Mouse (Mus musculus): Measurements from ENCODE around the gene Nupr1l.
A peak's percentile ranks its signal among the peaks of the same experiment; 100 is the strongest.

Gene Nupr1l

DNA sequence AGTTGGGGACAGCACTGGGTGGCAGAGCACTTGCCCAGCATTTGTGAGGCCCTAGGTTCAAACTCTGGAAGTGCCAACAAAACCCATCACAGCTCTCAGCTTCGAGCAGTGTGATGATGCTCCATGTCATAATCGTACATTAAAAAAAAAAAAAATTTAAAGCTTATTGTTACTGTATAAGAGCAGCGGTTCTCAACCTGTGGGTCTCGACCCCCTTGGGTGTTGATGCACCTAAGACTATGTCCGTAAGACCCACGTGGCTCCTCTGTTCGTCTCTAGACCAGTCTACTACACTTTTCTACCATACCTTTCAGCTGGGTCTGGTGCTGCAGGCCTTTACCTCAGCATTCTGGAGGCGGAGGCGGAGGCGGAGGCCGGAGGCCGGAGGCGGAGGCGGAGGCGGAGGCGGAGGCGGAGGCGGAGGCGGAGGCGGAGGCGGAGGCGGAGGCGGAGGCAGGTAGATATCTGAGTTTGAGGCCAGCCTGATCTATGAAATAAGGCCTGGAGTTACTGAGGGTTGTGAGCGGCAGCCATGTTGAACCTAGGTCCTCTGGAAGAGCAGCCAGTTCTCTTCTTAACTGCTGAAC is 9.8 kb downstream of the Nupr1l start:
- peak; percentile 37 for DNase-seq

DNA sequence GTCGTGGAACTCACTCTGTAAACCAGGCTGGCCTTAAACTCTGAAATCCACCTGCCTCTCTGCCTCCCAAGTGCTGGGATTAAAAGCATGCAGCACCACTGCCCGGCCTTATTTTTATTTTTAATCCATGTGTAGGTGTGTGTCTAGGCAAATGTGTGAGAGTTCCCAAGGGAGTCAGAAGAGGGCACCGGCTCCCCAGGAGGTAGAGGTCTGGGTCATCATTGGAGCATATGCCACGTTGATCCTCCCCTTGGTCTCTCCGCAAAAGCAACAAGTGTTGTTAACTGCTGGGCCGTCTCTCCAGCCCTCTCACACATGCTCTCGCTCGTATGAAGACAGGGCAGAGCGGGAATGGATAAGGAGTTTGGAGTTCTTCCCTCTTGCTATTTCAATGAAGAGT is 10.4 kb downstream of the Nupr1l start:
- DNase-seq: no peak

DNA sequence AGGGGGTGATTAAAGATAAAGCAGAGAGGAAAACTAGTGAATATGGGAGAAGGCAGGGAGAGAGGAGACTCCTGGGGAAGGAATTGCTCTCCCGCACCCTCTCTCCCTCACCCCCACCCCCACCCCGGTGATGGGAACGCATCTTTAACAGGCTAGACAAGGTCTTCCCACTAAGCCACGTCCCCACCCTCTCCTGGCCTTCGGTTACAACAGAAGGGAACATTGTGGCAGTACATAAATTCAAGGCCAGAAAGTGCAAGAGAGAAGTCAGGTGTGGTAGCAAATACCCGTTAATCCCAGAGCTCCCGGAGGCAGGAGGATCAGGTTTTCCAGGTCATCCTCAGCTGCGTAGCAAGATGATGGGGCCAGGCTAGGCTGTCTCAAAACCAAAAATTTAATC is 11.0 kb downstream of the Nupr1l start:
- no peak for DNase-seq

DNA sequence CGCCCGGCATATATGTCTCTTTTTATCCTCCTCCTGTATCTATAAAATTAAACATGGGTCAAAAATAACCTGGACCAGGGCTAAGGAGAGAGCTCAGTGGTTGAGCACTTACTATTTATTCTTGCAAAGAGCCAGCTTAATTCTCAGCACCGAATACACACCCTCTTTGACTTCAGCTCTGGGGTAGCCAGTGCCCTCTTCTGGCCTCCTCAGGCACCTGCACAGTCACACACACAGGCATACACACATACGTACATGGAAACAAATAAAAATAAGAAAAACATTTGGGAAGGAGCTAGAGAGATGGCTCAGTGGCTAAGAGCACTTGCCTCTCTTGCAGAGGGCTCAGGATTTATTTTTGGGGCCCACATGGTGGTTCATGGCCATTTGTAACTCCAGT is 13.6 kb downstream of the Nupr1l start:
- no peak for DNase-seq

DNA sequence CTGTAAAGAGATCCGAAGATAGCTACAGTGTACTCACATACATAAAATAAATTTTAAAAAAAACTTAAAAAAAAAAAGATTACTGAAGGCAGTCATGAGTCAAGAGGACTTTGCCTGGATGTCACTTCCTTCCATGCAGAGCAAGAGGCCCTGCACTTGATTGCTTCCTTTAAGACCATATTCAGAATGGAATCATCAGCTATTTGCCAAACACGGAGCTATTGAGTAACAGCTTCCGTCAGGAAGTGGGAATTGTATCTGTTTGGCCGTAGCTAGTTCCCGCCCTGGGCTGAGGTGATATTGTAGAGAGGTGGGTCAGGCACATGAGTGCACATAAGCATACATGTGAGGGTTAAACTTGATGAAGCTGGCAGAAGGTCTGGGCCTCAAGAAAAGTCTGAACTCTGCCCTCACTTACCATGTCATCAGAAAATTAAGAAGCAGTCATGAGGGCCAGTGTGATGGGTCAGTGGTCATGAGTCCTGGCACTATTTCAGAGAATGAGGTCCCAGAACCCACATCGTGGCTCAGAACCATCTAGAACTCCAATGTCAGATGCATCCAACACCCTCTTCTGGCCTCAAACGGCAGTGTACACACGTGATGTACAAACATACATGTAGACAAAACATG is 16.6 kb downstream of the Nupr1l start:
- DNase-seq: no peak

DNA sequence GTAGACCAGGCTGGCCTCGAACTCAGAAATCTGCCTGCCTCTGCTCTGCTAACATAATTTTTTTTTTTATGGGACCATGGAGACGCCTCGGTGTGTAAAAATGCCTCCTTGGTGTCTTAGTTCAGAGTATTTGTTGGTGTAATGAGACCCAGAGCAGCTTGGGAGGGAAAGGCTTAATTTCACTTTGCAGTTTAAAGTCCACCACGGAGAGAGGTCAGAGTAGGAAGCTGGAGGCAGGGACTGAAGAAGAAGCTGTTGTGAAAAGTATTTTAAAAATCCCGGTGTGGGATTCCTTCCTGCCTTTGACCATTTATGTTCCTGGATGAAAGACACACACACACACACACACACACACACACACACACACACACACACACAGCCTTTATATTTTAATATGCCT is 17.6 kb downstream of the Nupr1l start:
- DNase-seq: no peak

DNA sequence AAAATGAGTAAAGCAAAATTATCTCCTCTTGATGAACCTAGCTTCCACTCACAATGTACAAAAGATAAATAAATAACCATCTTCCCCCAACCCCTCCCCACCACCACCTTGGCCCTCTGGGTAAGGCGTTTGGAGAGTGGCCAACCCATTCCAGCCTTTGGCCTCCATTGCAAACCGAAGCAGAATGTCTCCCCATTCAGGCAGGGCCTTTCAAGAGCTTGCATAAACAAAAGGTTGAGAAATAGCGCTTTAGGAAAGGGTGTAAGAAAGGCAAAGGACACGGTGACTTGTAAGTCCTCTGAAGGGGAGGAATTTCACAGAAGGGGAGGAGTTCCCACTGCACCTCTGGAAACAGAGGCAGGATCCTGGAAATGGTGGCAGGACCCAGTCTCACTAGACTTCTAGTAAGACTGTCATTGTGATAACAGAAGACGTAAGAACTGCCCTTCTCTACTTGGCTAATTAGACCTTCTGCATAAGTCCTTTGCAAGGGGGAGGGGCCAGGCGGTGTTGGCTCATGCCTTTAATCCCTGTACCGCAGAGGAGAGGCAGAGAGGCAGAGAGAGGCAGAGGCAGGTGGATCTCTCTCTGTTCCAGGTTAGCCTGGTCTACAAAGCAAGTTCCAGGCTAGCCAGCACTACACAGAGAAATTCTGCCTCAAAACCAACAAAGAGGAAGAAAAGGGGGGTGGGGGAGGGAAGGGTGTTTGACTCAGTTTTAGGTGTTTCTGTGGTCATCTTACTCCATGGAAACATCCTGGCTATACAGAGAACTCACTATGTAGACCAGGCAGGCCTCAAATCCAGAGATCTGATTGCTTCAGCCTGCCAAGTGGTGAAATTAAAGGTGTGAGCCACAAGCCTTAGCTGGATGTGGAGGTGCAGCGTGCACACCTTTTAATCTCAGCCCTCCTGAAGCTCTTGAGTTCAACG is 21.9 kb downstream of the Nupr1l start:
- no peak for DNase-seq

DNA sequence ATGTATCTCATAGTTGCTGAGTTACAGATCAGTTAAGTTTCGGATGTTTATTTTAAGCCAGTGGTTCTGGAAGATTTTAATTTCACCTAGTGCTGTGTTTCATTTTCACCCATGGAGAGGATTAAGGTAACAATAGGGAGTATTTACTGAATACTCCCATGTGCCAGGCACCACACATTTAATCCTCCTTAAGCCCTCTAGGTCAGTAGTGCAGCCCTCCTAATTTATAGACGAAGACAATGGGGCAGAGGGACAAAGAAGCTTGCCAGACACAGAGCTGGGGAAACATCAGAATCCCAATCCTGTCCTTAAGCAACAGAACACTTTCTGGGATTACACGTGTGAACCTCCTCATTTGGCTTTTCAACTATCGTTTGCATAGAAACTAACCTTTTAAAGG is 28.6 kb downstream of the Nupr1l start:
- DNase-seq: no peak

DNA sequence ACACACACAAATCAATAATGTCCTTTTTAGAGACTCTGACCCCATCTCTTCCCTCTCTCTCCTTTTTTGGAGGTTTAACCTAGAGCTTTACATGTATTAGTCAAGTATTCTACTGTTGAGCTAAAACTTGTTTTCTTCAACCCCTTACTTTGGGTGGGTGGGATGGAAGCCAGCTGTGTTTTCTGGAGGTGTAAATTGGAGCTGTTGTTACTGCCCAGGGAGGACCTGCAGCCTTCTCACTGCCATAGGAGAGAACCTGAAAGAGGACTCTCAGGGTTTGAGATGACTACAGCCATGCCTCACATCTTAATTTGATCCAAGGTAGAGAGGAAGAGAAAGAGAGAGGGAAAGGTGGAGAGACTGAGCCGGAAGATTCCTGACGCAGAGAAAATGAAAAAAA is 31.9 kb downstream of the Nupr1l start:
- no peak for DNase-seq

DNA sequence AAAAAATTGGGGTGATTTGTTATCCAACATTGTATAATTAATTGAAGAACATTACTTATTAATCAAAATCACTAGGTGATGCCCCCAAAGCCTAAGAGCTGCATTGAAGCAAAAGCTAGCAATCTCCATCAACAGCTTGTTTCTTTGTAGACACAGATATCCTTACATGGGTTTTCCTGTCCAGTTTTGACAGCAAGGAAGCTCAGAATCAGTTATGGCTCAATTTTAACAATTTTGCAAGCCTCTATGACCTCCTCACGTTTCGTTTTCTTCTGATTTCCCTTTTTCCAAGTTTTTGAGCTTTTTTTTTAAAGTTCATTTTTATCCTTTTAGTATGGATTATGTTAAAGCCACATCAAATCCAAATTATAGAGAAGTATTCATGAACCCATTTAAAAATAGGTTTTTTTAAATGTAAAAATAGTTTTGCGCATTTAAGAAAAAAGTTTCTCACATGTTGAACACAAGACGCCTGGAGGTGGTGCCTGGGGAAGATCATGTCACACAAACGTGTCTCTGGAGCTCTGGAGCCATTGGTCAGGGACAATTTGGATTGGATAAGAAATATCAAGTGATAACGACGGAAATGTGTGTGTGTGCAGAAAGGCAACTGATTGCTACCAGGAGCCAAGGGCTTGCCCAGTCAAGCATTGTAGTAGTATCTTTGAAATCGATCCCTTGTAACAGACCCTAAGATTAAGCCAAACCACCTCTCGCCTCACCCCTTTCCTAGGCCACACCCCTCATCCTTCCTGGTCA is 32.6 kb downstream of the Nupr1l start:
- DNase-seq: no peak

DNA sequence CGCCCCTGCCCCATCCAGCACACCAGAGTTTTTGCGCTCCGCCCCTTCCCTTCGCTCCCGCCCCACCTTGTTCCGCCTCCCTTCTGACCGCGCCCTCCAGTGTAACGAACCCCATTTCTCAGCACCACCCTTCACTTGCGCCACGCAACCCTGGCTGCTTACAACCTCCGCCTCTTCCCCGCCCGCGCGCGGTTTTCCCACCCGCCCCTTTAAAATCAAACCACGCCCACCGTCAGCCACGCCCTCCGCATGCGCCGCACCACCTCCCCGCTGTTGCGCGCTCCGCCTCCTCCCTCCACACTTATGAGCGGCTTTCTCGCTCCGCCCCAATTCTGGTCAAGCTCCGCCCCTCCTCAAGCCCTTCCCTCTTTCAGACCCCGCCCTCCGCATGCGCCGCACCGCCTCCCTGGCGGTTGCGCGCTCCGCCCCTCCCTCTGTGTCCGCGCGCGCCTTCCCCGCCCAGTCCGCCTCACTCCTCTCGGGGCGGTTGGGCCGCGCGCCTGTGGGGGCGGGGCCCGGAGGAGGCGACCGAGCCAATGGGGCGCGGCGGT is 33.2 kb downstream of the Nupr1l start, which contains the start of gene Vkorc1l1:
Gene Vkorc1l1 (plus strand): TSS at position 476 of the 551 bp plus-strand sequence.
- peak; percentile 99 for DNase-seq

DNA sequence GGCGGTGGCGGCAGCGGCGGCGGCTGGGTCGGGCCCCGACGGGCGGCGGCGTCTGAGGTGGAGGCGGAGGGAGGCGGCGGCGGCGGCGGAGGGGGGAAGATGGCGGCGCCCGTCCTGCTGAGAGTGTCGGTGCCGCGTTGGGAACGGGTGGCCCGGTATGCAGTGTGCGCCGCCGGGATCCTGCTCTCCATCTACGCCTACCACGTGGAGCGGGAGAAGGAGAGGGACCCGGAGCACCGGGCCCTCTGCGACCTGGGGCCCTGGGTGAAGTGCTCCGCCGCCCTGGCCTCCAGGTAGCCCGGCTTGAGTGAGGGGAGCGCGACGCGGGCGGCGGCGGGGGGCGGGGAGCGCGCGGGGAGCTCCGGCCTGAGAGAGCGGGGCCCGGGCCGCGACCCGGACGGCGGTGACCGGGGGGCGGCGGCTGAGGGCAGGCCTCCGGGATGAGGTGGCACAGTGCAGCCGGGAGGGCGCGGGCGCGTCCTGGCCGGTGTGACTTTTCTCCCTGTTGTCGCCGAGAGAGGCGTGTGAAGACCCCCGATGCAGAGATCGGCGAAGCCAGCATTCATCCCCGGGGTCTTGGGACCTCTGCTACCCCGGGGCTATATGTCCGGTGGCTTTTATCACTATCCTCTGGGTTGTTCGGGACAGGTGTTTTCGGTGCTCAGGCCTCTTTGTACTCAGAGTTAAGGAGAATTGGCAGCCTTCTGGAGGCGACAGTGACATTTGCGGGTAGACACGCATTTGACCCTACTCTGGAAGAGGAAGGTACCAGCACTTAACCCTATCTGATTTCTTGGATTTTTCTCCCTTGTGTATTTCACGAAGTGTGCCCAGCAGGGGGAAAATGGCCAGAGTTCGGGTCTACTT is 34.0 kb downstream of the Nupr1l start:
- peak; percentile 68 for DNase-seq

DNA sequence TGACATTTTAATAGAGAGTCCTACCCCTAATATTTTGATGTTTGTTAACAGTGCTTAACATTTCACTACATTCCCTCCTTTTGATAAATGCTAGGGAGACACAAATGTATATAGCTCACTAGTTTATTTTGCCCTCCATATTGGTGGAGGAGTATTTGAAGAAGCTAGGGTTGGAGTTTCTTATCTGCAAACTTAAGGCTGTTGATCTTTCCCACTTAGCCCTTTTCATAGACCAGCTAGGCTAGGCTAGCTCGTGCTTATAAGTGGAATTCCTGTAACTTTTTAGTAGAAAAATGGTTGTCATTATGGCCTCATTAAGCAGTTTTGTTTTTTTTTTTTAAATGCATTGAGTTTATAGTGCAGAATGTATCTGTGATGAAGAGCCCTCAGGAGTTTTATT is 35.1 kb downstream of the Nupr1l start:
- DNase-seq: no peak

DNA sequence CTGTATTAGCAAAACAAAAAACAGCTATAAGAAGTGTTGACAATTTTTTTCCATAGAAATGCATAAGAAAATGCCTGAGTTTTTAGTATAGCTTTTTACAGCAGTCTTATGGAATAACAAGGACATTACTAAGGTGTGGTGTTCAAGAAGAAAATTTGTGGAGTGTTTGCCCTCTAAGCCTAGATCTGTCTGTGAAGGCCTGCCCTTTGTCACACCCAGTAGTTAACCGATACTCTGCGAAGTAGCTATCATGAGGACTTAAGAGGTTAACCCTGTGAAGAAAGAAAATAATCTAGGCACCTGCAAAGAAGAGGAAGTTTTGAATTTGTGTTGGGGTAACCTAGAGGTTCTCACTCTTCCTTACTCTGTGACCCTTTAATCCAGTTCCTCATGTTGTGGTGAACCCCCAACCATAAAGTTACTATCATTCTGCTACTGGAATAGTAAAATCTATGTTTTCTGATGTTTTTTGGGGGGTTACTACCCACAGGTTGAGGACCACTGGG is 39.2 kb downstream of the Nupr1l start:
- no peak for DNase-seq

DNA sequence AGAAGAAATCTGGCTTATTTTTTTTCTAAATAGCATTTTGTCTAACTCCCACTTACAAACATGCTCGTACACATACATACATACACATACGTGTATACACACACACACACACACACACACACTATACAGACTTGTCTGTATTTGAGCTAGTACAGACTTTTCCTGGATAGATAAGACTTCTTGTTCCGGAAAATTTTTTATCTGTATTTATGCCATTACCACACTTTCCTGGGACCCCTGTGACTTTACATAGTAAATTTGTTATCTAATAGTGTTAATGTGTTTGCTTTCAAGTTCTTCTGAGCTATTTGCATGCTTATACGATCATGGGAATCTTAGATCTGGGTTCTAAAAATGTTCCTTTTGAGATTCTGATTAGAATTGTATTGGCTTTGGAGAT is 43.8 kb downstream of the Nupr1l start:
- no peak for DNase-seq

DNA sequence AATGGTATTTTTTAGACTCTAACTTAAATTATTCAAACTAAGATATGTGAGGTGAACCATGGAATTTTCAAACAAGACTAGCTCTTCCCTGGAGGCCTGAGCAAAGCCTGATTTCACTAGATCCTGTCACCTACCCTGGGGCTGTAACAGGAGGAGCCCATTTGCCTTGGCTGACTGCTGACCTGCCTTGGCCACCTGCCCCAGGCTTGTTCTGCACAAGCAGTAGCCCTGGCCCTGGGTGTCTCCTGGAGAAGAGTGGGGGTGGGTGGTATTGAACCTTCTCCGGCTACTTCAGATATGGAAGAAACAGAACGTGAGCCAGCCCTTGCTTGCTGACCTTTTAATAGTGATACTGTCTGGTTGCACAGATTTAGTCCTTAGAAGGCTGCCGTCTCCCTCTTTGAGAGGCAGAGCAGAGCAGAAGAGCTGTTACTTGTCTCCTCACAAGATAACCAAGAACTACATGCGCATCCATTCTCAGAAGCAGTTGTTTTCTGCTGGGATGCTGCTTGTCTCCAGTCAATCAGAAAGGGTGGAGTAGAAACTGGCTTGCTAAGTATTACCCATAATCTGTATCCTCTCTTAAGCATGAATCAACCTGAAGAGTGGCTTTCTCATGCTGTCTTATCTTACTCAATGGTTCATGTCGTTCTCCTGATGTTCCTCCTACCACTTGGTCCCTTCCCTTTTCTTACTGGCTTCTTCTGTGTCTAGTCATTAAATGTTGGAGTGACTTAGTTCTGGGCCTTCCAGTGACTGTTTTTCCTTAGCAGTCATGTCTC is 46.3 kb downstream of the Nupr1l start:
- peak; percentile 16 for DNase-seq

DNA sequence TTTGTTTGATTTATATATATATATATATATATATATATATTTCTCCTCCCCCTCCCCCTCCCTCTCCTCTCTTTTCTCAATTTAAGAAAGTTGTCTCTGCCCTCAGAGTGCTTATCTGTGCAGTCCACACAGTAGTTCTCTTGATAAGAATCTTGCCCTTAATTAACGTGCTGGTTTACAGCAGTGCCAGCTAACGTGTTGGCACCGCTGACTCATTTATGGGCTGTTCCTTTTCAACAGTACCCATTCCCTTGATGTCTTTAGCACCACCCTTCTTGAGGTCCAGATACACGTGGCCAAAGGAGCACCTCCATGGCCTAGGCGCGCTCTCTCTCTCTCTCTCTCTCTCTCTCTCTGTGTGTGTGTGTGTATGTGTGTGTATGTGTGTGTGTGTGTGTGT is 47.5 kb downstream of the Nupr1l start:
- peak; percentile 64 for DNase-seq

DNA sequence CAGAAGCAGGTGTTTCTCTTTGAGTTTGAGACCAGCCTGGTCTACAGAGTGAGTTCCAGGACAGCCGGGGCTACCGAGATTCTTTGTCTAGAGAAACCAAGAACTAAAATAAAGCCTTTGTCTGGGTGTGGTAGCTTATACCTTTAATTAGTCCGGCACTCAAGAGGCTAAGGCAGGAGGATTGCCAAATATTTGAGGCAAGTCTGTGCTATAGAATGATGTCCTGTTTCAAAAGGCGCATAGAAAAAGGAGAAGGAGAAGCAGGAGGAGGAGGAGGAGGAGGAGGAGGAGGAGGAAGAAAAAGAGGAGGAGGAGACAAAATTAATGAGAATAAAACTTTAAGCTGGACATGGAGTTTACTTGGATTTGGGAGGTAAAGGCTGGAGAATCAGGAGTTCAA is 54.9 kb downstream of the Nupr1l start:
- no peak for DNase-seq
